Mouse (Mus musculus) midbrain, embryonic 15.5 days (tissue): Measurements from ENCODE around the gene Rapgef2. TPM values are rescaled to one million over a fixed set of nuclear protein-coding genes. Genes with fewer than 3 reads are reported as not detected.
A peak's percentile ranks its signal among the peaks of the same experiment; 100 is the strongest.
"Not testable (repeated sequence)": the region's sequence is repeated elsewhere in the genome, so short reads cannot be mapped to it uniquely, and the experiment has no call there.

Experiments used
- ATAC-seq: fragments of 200-750 bp; cut with Nextera tagmentation; replicated peaks from 2 replicates; pipeline ENCODE4 v1.8.0; 2017; ENCODE audit warnings: moderate TSS enrichment
- H3K27ac ChIP-seq: fragments of 300-500 bp; sonication (generic); 2 replicates; pipeline ENCODE4 v1.5.1; 2015; ENCODE audit warnings: mild to moderate bottlenecking, inconsistent platforms
- H3K27me3 ChIP-seq: fragments of 300-500 bp; sonication (generic); replicated peaks from 2 replicates; pipeline ENCODE4 v1.6.1; 2015; ENCODE audit warnings: inconsistent platforms
- H3K36me3 ChIP-seq: fragments of 300-500 bp; sonication (generic); replicated peaks from 2 replicates; pipeline ENCODE4 v1.6.1; 2015; ENCODE audit warnings: inconsistent platforms
- H3K4me1 ChIP-seq: fragments of 300-500 bp; sonication (generic); 2 replicates; pipeline ENCODE4 v1.6.1; 2015; ENCODE audit warnings: inconsistent platforms
- H3K4me2 ChIP-seq: fragments of 300-500 bp; sonication (generic); 2 replicates; pipeline ENCODE4 v1.6.1; 2015; ENCODE audit warnings: inconsistent platforms, mild to moderate bottlenecking, moderate library complexity
- H3K4me3 ChIP-seq: fragments of 300-500 bp; sonication (generic); 2 replicates; pipeline ENCODE4 v1.5.1; 2015; ENCODE audit warnings: mild to moderate bottlenecking, inconsistent platforms
- H3K9ac ChIP-seq: fragments of 300-500 bp; sonication (generic); 2 replicates; pipeline ENCODE4 v1.6.1; 2015; ENCODE audit warnings: mild to moderate bottlenecking, inconsistent platforms
- H3K9me3 ChIP-seq: fragments of 300-500 bp; sonication (generic); 2 replicates; pipeline ENCODE4 v1.6.1; 2016; ENCODE audit warnings: inconsistent platforms
- WGBS: fragments of 180-500 bp; shearing (Covaris S2); methylation state at CpG from one replicate; pipeline ENCODE4 v1.1.7; 2015; ENCODE audit warnings: mixed read lengths; 5-methylcytosine and 5-hydroxymethylcytosine counted together
- polyA plus RNA-seq: library from polyadenylated mRNA; unstranded; fragments of >200 nt; fragmentation: Nextera tagmentation; extraction: Ambion mirVana; gene quantifications from 2 replicates; pipeline ENCODE4 v1.2.1, GENCODE M21; 2015

Rapgef2 gene
- polyA plus RNA-seq, 1 experiment from 2014 or later, result 14.4 TPM

GRCm38 (mm10) chr3:79171146-79171545, 115.2 kb downstream of the Rapgef2 start:
- H3K36me3 ChIP-seq, H3K4me1 ChIP-seq, H3K9ac ChIP-seq, ATAC-seq, H3K4me2 ChIP-seq, H3K27me3 ChIP-seq, H3K4me3 ChIP-seq, H3K27ac ChIP-seq, H3K9me3 ChIP-seq: not testable (repeated sequence)
- 96% methylated on average over 8 of the region's 8 CpGs for WGBS

DNA sequence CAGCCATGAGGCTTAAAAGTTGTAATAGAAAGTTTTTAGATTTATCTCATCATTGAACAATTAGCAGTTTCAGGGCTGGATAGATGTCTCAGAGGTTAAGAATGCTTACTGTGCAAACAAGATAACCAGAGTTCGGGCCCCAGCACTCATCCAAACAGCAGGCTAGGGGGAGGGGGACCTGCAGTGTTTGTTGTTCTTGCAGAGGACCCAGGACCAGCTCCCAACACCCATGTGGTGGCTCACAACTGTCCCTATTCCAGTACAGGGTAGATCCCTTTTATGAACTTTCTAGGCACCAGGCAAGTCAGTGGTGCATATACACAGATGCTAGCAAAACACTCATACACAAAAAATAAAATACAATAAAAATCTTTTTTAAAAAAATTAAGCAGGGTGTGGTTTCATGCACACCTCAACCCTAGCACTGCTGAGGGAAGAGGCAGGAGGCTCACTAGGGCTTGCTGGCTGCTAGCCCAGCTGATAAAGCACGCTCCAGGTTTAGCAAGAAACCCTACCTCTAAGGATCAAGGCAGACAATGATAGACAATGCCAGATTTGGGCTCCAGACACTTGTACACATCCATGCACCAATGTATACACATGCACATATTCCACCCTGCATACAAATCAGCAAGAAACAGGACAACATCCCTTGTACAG, 118.0 kb downstream of the Rapgef2 start:
- no peaks in the 10 kb centered on the region for H3K27me3 ChIP-seq
- no peaks in the 10 kb centered on the region for H3K36me3 ChIP-seq
- H3K27ac ChIP-seq, result no peak overlapping the region
- H3K9ac ChIP-seq, result no peak overlapping the region
- H3K9me3 ChIP-seq, result no peaks in the 10 kb centered on the region
- H3K4me2 ChIP-seq, result no peak overlapping the region
- no peak for ATAC-seq
- no peaks in the 10 kb centered on the region for H3K4me1 ChIP-seq
- H3K4me3 ChIP-seq, result no peak overlapping the region
- 70% methylated on average over 2 of the region's 2 CpGs for WGBS

DNA sequence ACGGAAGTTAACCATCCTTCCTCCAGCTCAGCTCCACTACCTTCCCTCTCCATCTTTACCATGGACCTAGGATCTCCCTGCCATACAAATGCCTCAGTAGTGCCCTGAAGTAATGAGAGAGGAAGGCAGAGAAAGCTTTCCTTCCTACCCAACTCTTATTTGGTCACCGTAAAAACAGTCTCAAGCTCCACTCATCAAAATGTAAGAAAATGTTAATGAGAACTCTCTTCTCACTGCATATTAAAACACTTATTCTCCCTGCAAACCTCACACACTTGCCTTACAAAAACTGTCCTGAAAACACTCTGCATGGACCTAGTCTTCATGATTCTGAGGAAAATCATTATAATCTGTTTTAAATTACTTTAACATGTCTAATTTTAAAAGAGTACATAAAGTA, 118.7 kb downstream of the Rapgef2 start:
- WGBS, result 82% methylated on average over 2 of the region's 2 CpGs
- no peak for ATAC-seq
- Histone ChIP-seq H3K36me3 (no peaks in the 10 kb centered on the region), H3K27ac (no peak overlapping the region), H3K4me2 (no peak overlapping the region), H3K9ac (no peak overlapping the region), H3K27me3 (no peaks in the 10 kb centered on the region), H3K9me3 (no peaks in the 10 kb centered on the region), H3K4me3 (no peak overlapping the region), H3K4me1 (no peaks in the 10 kb centered on the region)

DNA sequence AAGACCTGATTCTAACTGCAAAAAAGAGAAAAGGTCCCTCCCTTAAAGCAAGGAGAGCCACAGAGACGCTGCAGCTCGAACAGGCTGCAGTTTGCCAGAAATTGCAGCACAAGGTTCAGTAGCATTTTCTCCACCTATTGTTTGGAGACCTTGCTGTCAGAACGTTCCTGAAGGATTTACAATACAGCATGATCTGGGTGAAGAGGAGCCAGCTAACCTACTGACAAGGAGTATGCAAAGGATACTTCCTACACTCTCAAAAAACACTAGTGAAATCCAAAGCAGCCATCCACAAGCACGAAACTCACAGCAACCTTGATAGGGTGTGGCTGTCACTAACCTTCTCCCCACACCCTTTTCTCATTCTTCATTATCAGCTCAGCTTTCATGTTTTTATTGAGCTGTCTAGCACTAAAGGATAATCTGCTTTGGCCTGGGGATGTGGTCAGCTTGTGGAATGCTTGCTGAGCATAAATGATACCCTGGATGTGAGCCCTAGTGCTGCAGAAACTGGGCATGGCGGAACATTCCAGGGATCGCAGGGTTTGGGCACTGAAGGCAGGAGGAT, 124.4 kb downstream of the Rapgef2 start:
- WGBS, result 42% methylated on average over 6 of the region's 6 CpGs
- peak; percentile 69 for ATAC-seq
- Histone ChIP-seq H3K4me2 (peak overlapping the region; percentile 38), H3K4me1 (peaks cover 15% of the 10 kb centered on the region), H3K9me3 (no peaks in the 10 kb centered on the region), H3K36me3 (no peaks in the 10 kb centered on the region), H3K4me3 (peak overlapping the region; percentile 9; the same call in 1 of the 2 replicates), H3K27me3 (no peaks in the 10 kb centered on the region), H3K9ac (peak overlapping the region; percentile 16; the same call in 1 of the 2 replicates), H3K27ac (peak overlapping the region; percentile 80)

- Histone ChIP-seq H3K27ac (peak overlapping the region; percentile 80), H3K4me1 (peaks cover 15% of the 10 kb centered on the region), H3K4me3 (peak overlapping the region; percentile 9; the same call in 1 of the 2 replicates), H3K36me3 (no peaks in the 10 kb centered on the region), H3K27me3 (no peaks in the 10 kb centered on the region), H3K4me2 (peak overlapping the region; percentile 38), H3K9ac (peak overlapping the region; percentile 16; the same call in 1 of the 2 replicates), H3K9me3 (no peaks in the 10 kb centered on the region)
- 27% methylated on average over 6 of the region's 6 CpGs for whole genome bisulfite sequencing
- peak; percentile 90 for ATAC-seq
Observed at GRCm38 (mm10) chr3:79161093-79161723, 125.1 kb downstream of the Rapgef2 start.

GRCm38 (mm10) chr3:79158254-79158653, 128.1 kb downstream of the Rapgef2 start:
- no peak overlapping the region for H3K4me2 ChIP-seq
- no peaks in the 10 kb centered on the region for H3K27me3 ChIP-seq
- no peak for ATAC-seq
- no peaks in the 10 kb centered on the region for H3K36me3 ChIP-seq
- no peak overlapping the region for H3K27ac ChIP-seq
- no peak overlapping the region for H3K9ac ChIP-seq
- H3K4me3 ChIP-seq, result no peak overlapping the region
- H3K9me3 ChIP-seq, result no peaks in the 10 kb centered on the region
- peaks cover 15% of the 10 kb centered on the region for H3K4me1 ChIP-seq

DNA sequence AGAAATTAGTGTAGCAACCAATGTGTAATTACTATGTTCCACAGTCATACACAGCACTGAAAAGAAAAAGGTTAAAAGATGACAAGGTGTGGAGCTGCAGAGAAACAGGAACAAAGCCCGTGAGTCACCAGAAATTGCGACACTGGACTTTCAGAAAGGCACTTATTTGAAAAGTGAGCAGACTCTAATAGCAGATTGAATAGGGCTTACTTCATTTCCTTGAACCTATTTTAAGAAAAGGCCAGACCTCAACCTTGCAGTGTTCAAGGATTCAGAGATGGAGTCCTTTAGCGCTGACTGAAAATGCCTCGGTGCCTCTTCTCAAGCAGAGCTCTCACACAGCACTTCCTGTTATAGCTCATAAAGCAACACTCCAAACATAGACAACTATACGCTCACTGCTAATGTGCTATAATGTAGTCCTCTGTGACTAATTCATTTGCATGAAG, 133.3 kb downstream of the Rapgef2 start:
- Histone ChIP-seq H3K9me3 (no peaks in the 10 kb centered on the region), H3K4me1 (no peaks in the 10 kb centered on the region), H3K27ac (no peak overlapping the region), H3K4me3 (no peak overlapping the region), H3K4me2 (no peak overlapping the region), H3K27me3 (no peaks in the 10 kb centered on the region), H3K36me3 (no peaks in the 10 kb centered on the region), H3K9ac (no peak overlapping the region)
- ATAC-seq, result no peak
- 75% methylated on average over 5 of the region's 5 CpGs for WGBS

- Histone ChIP-seq H3K9me3 (no peaks in the 10 kb centered on the region), H3K9ac (peak overlapping the region; percentile 74), H3K4me1 (peaks cover 33% of the 10 kb centered on the region), H3K36me3 (no peaks in the 10 kb centered on the region), H3K27ac (peak overlapping the region; percentile 96), H3K4me3 (peak overlapping the region; percentile 56), H3K4me2 (peak overlapping the region; percentile 59), H3K27me3 (no peaks in the 10 kb centered on the region)
- ATAC-seq, result peak; percentile 81
- WGBS, result 7% methylated on average over 10 of the region's 10 CpGs
Observed at GRCm38 (mm10) chr3:79145407-79146055, 140.8 kb downstream of the Rapgef2 start.

- H3K4me1 ChIP-seq, result peaks cover 35% of the 10 kb centered on the region
- ATAC-seq, result peak; percentile 62
- WGBS, result 4% methylated on average over 13 of the region's 13 CpGs
Observed at GRCm38 (mm10) chr3:79144672-79145406, 141.5 kb downstream of the Rapgef2 start.

GRCm38 (mm10) chr3:79144085-79144484, 142.2 kb downstream of the Rapgef2 start:
- Histone ChIP-seq H3K36me3 (no peaks in the 10 kb centered on the region), H3K27ac (peak overlapping the region; percentile 96), H3K4me2 (peak overlapping the region; percentile 59), H3K9ac (peak overlapping the region; percentile 74; the same call in 1 of the 2 replicates), H3K4me3 (peak overlapping the region; percentile 56), H3K27me3 (no peaks in the 10 kb centered on the region), H3K9me3 (no peaks in the 10 kb centered on the region), H3K4me1 (peaks cover 40% of the 10 kb centered on the region)
- WGBS, result 38% methylated on average over 6 of the region's 6 CpGs
- ATAC-seq, result peak; percentile 27

More at GRCm38 (mm10) chr3:79144672-79145406, 141.5 kb downstream of the Rapgef2 start:
- H3K36me3 ChIP-seq, result no peaks in the 10 kb centered on the region
- peak overlapping the region; percentile 96 for H3K27ac ChIP-seq
- H3K9me3 ChIP-seq, result no peaks in the 10 kb centered on the region
- H3K27me3 ChIP-seq, result no peaks in the 10 kb centered on the region
- H3K4me3 ChIP-seq, result peak overlapping the region; percentile 56
- peak overlapping the region; percentile 74 for H3K9ac ChIP-seq
- peak overlapping the region; percentile 59 for H3K4me2 ChIP-seq

- no peaks in the 10 kb centered on the region for H3K9me3 ChIP-seq
- no peak for ATAC-seq
- no peak overlapping the region for H3K9ac ChIP-seq
- no peaks in the 10 kb centered on the region for H3K36me3 ChIP-seq
- peak overlapping the region; percentile 58; the same call in 1 of the 2 replicates for H3K27ac ChIP-seq
- H3K4me2 ChIP-seq, result no peak overlapping the region
- H3K27me3 ChIP-seq, result no peaks in the 10 kb centered on the region
- H3K4me3 ChIP-seq, result no peak overlapping the region
- peaks cover 19% of the 10 kb centered on the region for H3K4me1 ChIP-seq
- WGBS, result 24% methylated on average over 3 of the region's 3 CpGs
Observed at GRCm38 (mm10) chr3:79139245-79139644, 147.1 kb downstream of the Rapgef2 start.

DNA sequence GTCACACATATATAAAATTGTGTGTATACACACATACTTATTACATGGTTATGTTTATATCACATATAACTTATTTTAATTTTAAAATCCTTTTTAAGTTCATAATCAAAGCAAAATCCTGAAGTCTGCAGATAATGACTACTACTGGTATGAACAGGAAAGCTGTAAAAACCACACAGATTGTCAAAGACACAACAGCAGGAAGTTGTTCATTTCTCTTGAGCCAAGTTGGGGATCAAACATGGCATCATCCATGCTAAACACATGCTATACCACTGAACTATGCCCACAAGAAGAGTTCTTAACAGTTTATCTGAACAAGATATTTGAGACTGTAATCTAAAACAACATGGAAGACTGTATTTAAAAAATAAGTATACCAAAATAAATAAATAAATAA, 147.7 kb downstream of the Rapgef2 start:
- Histone ChIP-seq H3K4me3 (no peak overlapping the region), H3K4me2 (no peak overlapping the region), H3K4me1 (peaks cover 19% of the 10 kb centered on the region), H3K27ac (no peak overlapping the region), H3K9me3 (no peaks in the 10 kb centered on the region), H3K9ac (no peak overlapping the region), H3K27me3 (no peaks in the 10 kb centered on the region), H3K36me3 (no peaks in the 10 kb centered on the region)
- ATAC-seq, result no peak
